Mouse (Mus musculus) heart, postnatal 0 days (tissue): Measurements from ENCODE around the gene Mcrip1.

ENCODE experiments used
- CTCF ChIP-seq: IDR thresholded peaks from 2 replicates; pipeline ENCODE4 v1.5.1; 2016; ENCODE audit warnings: antibody characterized with exemption, control low read depth, low read depth
- EP300 ChIP-seq: IDR thresholded peaks from 2 replicates; pipeline ENCODE4 v1.6.1; 2016; ENCODE audit warnings: antibody characterized with exemption, low read depth

DNA sequence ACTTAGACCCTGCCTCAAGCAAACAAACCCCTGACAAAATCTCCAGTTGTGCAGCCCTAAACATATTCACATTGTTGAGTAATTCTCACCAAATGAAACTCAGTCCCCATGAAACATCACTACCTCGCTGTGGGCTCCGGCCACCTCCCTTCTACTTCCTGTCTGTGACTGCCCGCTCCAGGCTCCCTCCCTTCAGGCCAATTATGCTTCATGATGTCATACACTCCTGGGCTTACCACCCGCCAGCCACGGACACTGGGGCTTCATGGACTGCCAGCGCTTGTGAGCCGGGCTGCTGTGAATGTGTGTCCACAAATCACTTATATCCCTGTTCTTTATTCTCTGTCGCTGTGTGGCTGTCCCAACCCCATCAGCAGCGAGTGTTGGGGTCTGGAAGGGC is 29.8 kb downstream of the Mcrip1 start:
- TF ChIP-seq CTCF (no peak), EP300 (no peak)
